Mouse (Mus musculus) right cerebral cortex, postnatal 4 days (tissue): ENCODE results near the gene Gm11238.
"Not testable (repeated sequence)": the region's sequence is repeated elsewhere in the genome, so short reads cannot be mapped to it uniquely, and the experiment has no call there.

ENCODE experiments used
- DNase-seq: peaks from one replicate; pipeline ENCODE4 v3.0.0-alpha.2; 2022

Gm11238 gene

GRCm38 (mm10) chr4:73607581-73607980 lies at the start of gene Gm11238:
Gm11238 (plus strand) TSS chr4:73607881.
- not testable (repeated sequence) for DNase-seq

DNA sequence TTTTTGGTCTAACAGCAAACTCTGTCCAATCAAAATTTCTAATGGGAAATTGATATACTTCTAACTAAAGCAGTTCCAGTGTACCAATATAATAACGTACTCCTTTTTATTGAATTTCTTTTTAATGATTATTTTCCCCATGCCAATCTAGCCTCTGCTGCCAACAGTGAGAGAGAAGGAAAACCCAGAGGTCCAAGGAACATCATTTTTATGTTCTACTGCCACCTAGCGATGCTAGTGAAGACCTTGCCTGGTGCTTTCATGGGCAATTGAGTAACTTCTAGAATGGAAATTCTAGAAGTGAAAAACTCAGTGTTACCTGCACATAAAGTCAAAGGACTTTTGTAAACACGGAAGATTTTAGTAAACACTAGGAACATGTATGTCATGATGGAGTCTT lies 8.4 kb upstream of the Gm11238 start:
- no peak for DNase-seq

- not testable (repeated sequence) for DNase-seq
Measured at GRCm38 (mm10) chr4:73622684-73623083, 15.0 kb downstream of the Gm11238 start, which contains the start of gene Gm11237. Gm11237 (plus strand) TSS chr4:73622984.

GRCm38 (mm10) chr4:73637821-73638220 lies 30.1 kb downstream of the Gm11238 start, which contains the start of gene Gm11236:
Gm11236 (plus strand) TSS chr4:73638121.
- DNase-seq, result not testable (repeated sequence)

- DNase-seq, result peak; percentile 1
Measured at GRCm38 (mm10) chr4:73661864-73662263, 54.2 kb downstream of the Gm11238 start.

DNA sequence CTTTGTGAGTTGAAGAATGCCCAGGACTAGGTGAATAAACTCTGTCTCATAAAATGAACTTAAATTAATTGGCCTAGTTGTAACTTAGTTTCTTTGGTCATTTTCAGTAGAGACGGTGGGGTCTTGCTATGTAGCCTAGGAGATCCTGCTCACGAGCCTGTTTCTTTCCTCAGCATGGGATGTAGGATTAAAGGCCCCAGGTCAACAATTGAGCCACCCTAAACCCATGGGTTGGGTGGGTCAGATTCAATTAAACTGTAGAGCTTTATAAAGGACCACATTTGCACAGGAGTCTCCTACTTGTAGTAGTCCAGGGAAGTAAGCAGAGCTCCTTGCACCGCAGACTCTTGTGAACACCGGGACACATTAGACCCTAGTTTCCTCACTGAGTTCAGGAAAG lies 60.4 kb downstream of the Gm11238 start, which contains the start of gene Gm11239:
Gm11239 (plus strand) TSS at position 301 of the 400 bp plus-strand sequence.
- not testable (repeated sequence) for DNase-seq

- not testable (repeated sequence) for DNase-seq
Measured at GRCm38 (mm10) chr4:73683216-73683615, 75.5 kb downstream of the Gm11238 start, which contains the start of gene Gm428. Gm428 (plus strand) TSS chr4:73683516.
